Mouse (Mus musculus) hindbrain, postnatal 0 days (tissue): ENCODE results near the gene Pard3. TPM values are rescaled to one million over a fixed set of nuclear protein-coding genes. Genes with fewer than 3 reads are reported as not detected.

Experiments
- ATAC-seq: fragments of 200-750 bp; cut with Nextera tagmentation; 2 replicates; pipeline ENCODE4 v1.8.0; 2017; ENCODE audit warnings: mild to moderate bottlenecking, moderate TSS enrichment, moderate library complexity
- DNase-seq: peaks from one replicate; pipeline ENCODE4 v3.0.0-alpha.2; 2015; ENCODE audit warnings: low spot score
- H3K27ac ChIP-seq: fragments of 300-500 bp; sonication (generic); 2 replicates; pipeline ENCODE4 v1.5.1; 2014; ENCODE audit warnings: mild to moderate bottlenecking
- H3K27me3 ChIP-seq: fragments of 300-500 bp; sonication (generic); 2 replicates; pipeline ENCODE4 v1.6.1; 2014; ENCODE audit warnings: low read length, mixed read lengths; ENCODE audit not compliant: insufficient read depth
- H3K36me3 ChIP-seq: fragments of 300-500 bp; sonication (generic); 2 replicates; pipeline ENCODE4 v1.6.1; 2014; ENCODE audit warnings: low read length, mixed read lengths; ENCODE audit not compliant: insufficient read depth
- H3K4me1 ChIP-seq: fragments of 300-500 bp; sonication (generic); 2 replicates; pipeline ENCODE4 v1.6.1; 2014; ENCODE audit warnings: antibody characterized with exemption, low read length, mixed read lengths; ENCODE audit not compliant: insufficient read depth
- H3K4me2 ChIP-seq: fragments of 300-500 bp; sonication (generic); 2 replicates; pipeline ENCODE4 v1.6.1; 2014; ENCODE audit warnings: low read depth, mild to moderate bottlenecking, low read length, moderate library complexity, mixed read lengths
- H3K4me3 ChIP-seq: fragments of 300-500 bp; sonication (generic); 2 replicates; pipeline ENCODE4 v1.5.1; 2014; ENCODE audit warnings: low read length
- H3K9ac ChIP-seq: fragments of 300-500 bp; sonication (generic); replicated peaks from 2 replicates; pipeline ENCODE4 v1.6.1; 2014; ENCODE audit warnings: mild to moderate bottlenecking, low read length, moderate library complexity, mixed read lengths
- H3K9me3 ChIP-seq: fragments of 300-500 bp; sonication (generic); 2 replicates; pipeline ENCODE4 v1.6.1; 2016; ENCODE audit warnings: low read length, mixed read lengths
- CTCF ChIP-seq: IDR thresholded peaks from 2 replicates; pipeline ENCODE4 v1.5.1; 2016; ENCODE audit warnings: antibody characterized with exemption, control low read depth, low read depth
- WGBS: fragments of 180-500 bp; shearing (Covaris S2); extraction: QIAGEN DNeasy Blood & Tissue Kit; methylation state at CpG from one replicate; pipeline ENCODE4 v1.1.7; 2014; 5-methylcytosine and 5-hydroxymethylcytosine counted together
- polyA plus RNA-seq: library from polyadenylated mRNA; unstranded; fragments of >200 nt; fragmentation: Nextera tagmentation; extraction: Ambion mirVana; gene quantifications from 2 replicates; pipeline ENCODE4 v1.2.1, GENCODE M21; 2015
- total RNA-seq: library from RNA; depleted of rRNA; stranded (reverse); fragments of >200 nt; gene quantifications from 2 replicates; pipeline ENCODE4 v1.2.3, GENCODE M21; 2014

Pard3 gene
- total and polyA plus RNA-seq, 2 experiments from 2014 or later = 11.9 to 29.3 TPM

- no peak for ATAC-seq
- H3K4me1 ChIP-seq = peaks cover 7% of the 10 kb centered on the region; the same call in 1 of the 2 replicates
- H3K27ac ChIP-seq = no peak overlapping the region
- no peaks in the 10 kb centered on the region for H3K36me3 ChIP-seq
- no peaks in the 10 kb centered on the region for H3K9me3 ChIP-seq
- 89% methylated on average over 1 of the region's 1 CpGs for WGBS
- H3K27me3 ChIP-seq = no peaks in the 10 kb centered on the region
- DNase-seq = no peak
- TF ChIP-seq CTCF = no peak
- no peak overlapping the region for H3K9ac ChIP-seq
- H3K4me2 ChIP-seq = no peak overlapping the region
- no peak overlapping the region for H3K4me3 ChIP-seq
These were observed 271.5 kb downstream of the Pard3 start for GRCm38 (mm10) chr8:127335216-127335615.

DNA sequence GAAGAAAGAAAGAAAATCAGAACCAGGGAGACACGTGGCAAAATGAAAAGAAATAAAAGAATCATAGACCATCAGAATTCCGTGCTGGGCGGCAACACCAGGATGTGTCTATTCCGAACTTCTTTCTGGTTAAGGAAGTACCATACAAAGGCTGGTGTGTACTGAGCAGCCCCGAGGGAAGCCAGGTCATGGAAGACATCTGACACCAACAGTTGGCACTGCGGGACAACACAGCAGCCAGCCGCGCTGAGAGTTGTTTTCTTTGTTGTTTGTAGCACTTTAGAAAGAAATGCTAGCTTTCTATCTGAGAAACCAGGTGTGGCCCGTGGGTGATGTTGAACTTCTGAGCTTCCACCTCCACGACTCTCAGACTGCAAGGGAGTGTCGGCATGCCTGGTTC is 274.5 kb downstream of the Pard3 start:
- DNase-seq = no peak
- no peaks in the 10 kb centered on the region for H3K27me3 ChIP-seq
- no peaks in the 10 kb centered on the region for H3K9me3 ChIP-seq
- TF ChIP-seq CTCF = no peak
- no peak for ATAC-seq
- no peak overlapping the region for H3K4me3 ChIP-seq
- H3K9ac ChIP-seq = no peak overlapping the region
- no peaks in the 10 kb centered on the region for H3K36me3 ChIP-seq
- 81% methylated on average over 11 of the region's 11 CpGs for WGBS
- no peaks in the 10 kb centered on the region for H3K4me1 ChIP-seq
- no peak overlapping the region for H3K27ac ChIP-seq
- H3K4me2 ChIP-seq = no peak overlapping the region

- Histone ChIP-seq H3K36me3 (no peaks in the 10 kb centered on the region), H3K27me3 (no peaks in the 10 kb centered on the region), H3K27ac (no peak overlapping the region), H3K9ac (no peak overlapping the region), H3K4me3 (no peak overlapping the region), H3K9me3 (no peaks in the 10 kb centered on the region), H3K4me2 (no peak overlapping the region), H3K4me1 (no peaks in the 10 kb centered on the region)
- DNase-seq = no peak
- TF ChIP-seq CTCF = no peak
- no peak for ATAC-seq
- WGBS = 89% methylated on average over 7 of the region's 7 CpGs
These were observed 277.4 kb downstream of the Pard3 start for GRCm38 (mm10) chr8:127341046-127341445.

GRCm38 (mm10) chr8:127343115-127343514 is 279.4 kb downstream of the Pard3 start:
- no peak for ATAC-seq
- H3K27ac ChIP-seq = no peak overlapping the region
- no peaks in the 10 kb centered on the region for H3K9me3 ChIP-seq
- no peaks in the 10 kb centered on the region for H3K4me1 ChIP-seq
- H3K36me3 ChIP-seq = no peaks in the 10 kb centered on the region
- no peak for TF ChIP-seq CTCF
- WGBS = 50% methylated on average over 2 of the region's 2 CpGs
- no peaks in the 10 kb centered on the region for H3K27me3 ChIP-seq
- H3K4me2 ChIP-seq = no peak overlapping the region
- DNase-seq = no peak
- no peak overlapping the region for H3K9ac ChIP-seq
- no peak overlapping the region for H3K4me3 ChIP-seq

GRCm38 (mm10) chr8:127344421-127344820 is 280.7 kb downstream of the Pard3 start:
- Histone ChIP-seq H3K27ac (no peak overlapping the region), H3K4me1 (no peaks in the 10 kb centered on the region), H3K27me3 (no peaks in the 10 kb centered on the region), H3K9me3 (no peaks in the 10 kb centered on the region), H3K4me3 (no peak overlapping the region), H3K9ac (no peak overlapping the region), H3K36me3 (no peaks in the 10 kb centered on the region), H3K4me2 (no peak overlapping the region)
- no peak for ATAC-seq
- WGBS = 83% methylated on average over 3 of the region's 3 CpGs
- no peak for TF ChIP-seq CTCF
- DNase-seq = no peak

DNA sequence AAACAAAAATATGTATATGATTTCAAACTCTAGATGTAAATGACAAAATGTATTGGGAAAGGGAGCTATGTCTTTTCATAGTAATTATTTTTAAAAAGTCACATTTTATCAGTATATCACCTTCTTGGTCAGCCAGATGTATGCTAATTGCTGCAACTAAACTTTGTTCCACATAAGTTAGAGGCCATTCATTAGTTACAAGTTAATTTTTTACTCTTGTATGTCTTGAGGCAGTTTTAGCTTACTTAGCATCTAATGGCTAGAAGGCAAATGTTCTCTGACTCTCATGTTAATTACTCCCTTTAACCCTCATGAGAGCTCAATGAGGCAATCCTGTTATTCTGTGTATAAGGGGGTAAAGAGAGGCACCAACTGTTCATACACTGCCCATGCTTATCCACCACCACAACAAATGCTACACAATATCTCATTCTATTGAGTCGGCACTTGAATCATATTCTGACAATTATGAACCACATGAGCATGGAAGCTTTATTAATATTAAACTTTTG is 282.3 kb downstream of the Pard3 start:
- Histone ChIP-seq H3K27ac (no peak overlapping the region), H3K27me3 (no peaks in the 10 kb centered on the region), H3K9me3 (no peaks in the 10 kb centered on the region), H3K4me1 (no peaks in the 10 kb centered on the region), H3K36me3 (no peaks in the 10 kb centered on the region), H3K4me3 (no peak overlapping the region), H3K4me2 (no peak overlapping the region), H3K9ac (no peak overlapping the region)
- ATAC-seq (no peak), DNase-seq (no peak)
- WGBS = 97% methylated on average over 1 of the region's 1 CpGs
- TF ChIP-seq CTCF = no peak

GRCm38 (mm10) chr8:127347890-127348495 is 284.3 kb downstream of the Pard3 start:
- no peak for DNase-seq
- Histone ChIP-seq H3K27me3 (no peaks in the 10 kb centered on the region), H3K27ac (no peak overlapping the region), H3K9ac (no peak overlapping the region), H3K4me1 (no peaks in the 10 kb centered on the region), H3K4me3 (no peak overlapping the region), H3K4me2 (no peak overlapping the region), H3K36me3 (no peaks in the 10 kb centered on the region), H3K9me3 (no peaks in the 10 kb centered on the region)
- WGBS = 90% methylated on average over 2 of the region's 2 CpGs
- no peak for ATAC-seq
- no peak for TF ChIP-seq CTCF
